Mouse (Mus musculus) forebrain, postnatal 0 days (tissue): ENCODE results near the gene Kif21a. TPM values are rescaled to one million over a fixed set of nuclear protein-coding genes. Genes with fewer than 3 reads are reported as not detected.

Experiments used
- ATAC-seq: fragments of 200-750 bp; cut with Nextera tagmentation; 2 replicates; pipeline ENCODE4 v1.8.0; 2017; ENCODE audit warnings: mild to moderate bottlenecking, moderate library complexity
- DNase-seq: peaks from one replicate; pipeline ENCODE4 v3.0.0-alpha.2; 2015
- H3K27ac ChIP-seq: fragments of 300-500 bp; sonication (generic); 2 replicates; pipeline ENCODE4 v1.5.1; 2014; ENCODE audit warnings: low read depth, mild to moderate bottlenecking, antibody characterized with exemption, low read length, moderate library complexity, mixed read lengths
- H3K27me3 ChIP-seq: fragments of 300-500 bp; sonication (generic); 2 replicates; pipeline ENCODE4 v1.6.1; 2014; ENCODE audit warnings: mild to moderate bottlenecking, low read length, mixed read lengths; ENCODE audit not compliant: insufficient read depth
- H3K36me3 ChIP-seq: fragments of 300-500 bp; sonication (generic); 2 replicates; pipeline ENCODE4 v1.6.1; 2014; ENCODE audit warnings: mild to moderate bottlenecking, moderate library complexity; ENCODE audit not compliant: insufficient read depth
- H3K4me1 ChIP-seq: fragments of 300-500 bp; sonication (generic); 2 replicates; pipeline ENCODE4 v1.6.1; 2014; ENCODE audit warnings: antibody characterized with exemption; ENCODE audit not compliant: insufficient read depth
- H3K4me2 ChIP-seq: fragments of 300-500 bp; sonication (generic); 2 replicates; pipeline ENCODE4 v1.6.1; 2014; ENCODE audit warnings: low read depth, mild to moderate bottlenecking, moderate library complexity
- H3K4me3 ChIP-seq: fragments of 300-500 bp; sonication (generic); 2 replicates; pipeline ENCODE4 v1.5.1; 2014; ENCODE audit warnings: low read depth, low read length, mixed read lengths
- H3K9ac ChIP-seq: fragments of 300-500 bp; sonication (generic); 2 replicates; pipeline ENCODE4 v1.6.1; 2014; ENCODE audit warnings: mild to moderate bottlenecking
- H3K9me3 ChIP-seq: fragments of 300-500 bp; sonication (generic); 2 replicates; pipeline ENCODE4 v1.6.1; 2016; ENCODE audit warnings: low read length
- CTCF ChIP-seq: sonication (generic); IDR thresholded peaks from 2 replicates; pipeline ENCODE4 v1.5.1; 2016; ENCODE audit warnings: antibody characterized with exemption, control low read depth, low read depth
- WGBS: fragments of 180-500 bp; shearing (Covaris S2); extraction: QIAGEN DNeasy Blood & Tissue Kit; methylation state at CpG from one replicate; pipeline ENCODE4 v1.1.7; 2014; 5-methylcytosine and 5-hydroxymethylcytosine counted together
- polyA plus RNA-seq: library from polyadenylated mRNA; unstranded; fragments of >200 nt; fragmentation: Nextera tagmentation; extraction: Ambion mirVana; gene quantifications from 2 replicates; pipeline ENCODE4 v1.2.1, GENCODE M21; 2015
- total RNA-seq: library from RNA; depleted of rRNA; stranded (reverse); fragments of >200 nt; gene quantifications from 2 replicates; pipeline ENCODE4 v1.2.3, GENCODE M21; 2014; rRNA removed

The Kif21a gene
- total RNA-seq (44.8 and 56.8 TPM in 2 replicates), polyA plus RNA-seq (15.8 and 24.5 TPM in 2 replicates)

- peak within 1 kb of the TSS; percentile 100 for H3K9ac ChIP-seq
- peaks cover 20% of the 10 kb centered on the region; the same call in 1 of the 2 replicates for H3K4me1 ChIP-seq
- DNase-seq (peak; percentile 83), ATAC-seq (peak; percentile 91)
- no peaks in the 10 kb centered on the region for H3K36me3 ChIP-seq
- H3K27ac ChIP-seq = peak within 1 kb of the TSS; percentile 98
- peak within 1 kb of the TSS; percentile 66 for H3K4me2 ChIP-seq
- WGBS = 3% methylated on average over 86 of the region's 89 CpGs
- peak within 1 kb of the TSS; percentile 95 for H3K4me3 ChIP-seq
- no peaks in the 10 kb centered on the region for H3K27me3 ChIP-seq
- no peaks in the 10 kb centered on the region for H3K9me3 ChIP-seq
- TF ChIP-seq CTCF = no peak
These were observed at the start of gene Kif21a for GRCm38 (mm10) chr15:91049496-91050441. TSS of gene Kif21a (minus strand) at chr15:91049948.

GRCm38 (mm10) chr15:91096606-91097005 lies 46.9 kb upstream of the Kif21a start:
- no peak for TF ChIP-seq CTCF
- no peak overlapping the region for H3K27ac ChIP-seq
- no peak overlapping the region for H3K4me2 ChIP-seq
- no peak overlapping the region for H3K9ac ChIP-seq
- H3K36me3 ChIP-seq = no peaks in the 10 kb centered on the region
- no peaks in the 10 kb centered on the region for H3K4me1 ChIP-seq
- H3K4me3 ChIP-seq = no peak overlapping the region
- 84% methylated on average over 6 of the region's 6 CpGs for WGBS
- DNase-seq = no peak
- no peaks in the 10 kb centered on the region for H3K9me3 ChIP-seq
- no peak for ATAC-seq
- no peaks in the 10 kb centered on the region for H3K27me3 ChIP-seq

GRCm38 (mm10) chr15:91089427-91089826 lies 39.7 kb upstream of the Kif21a start:
- WGBS = 67% methylated on average over 7 of the region's 7 CpGs
- Histone ChIP-seq H3K27ac (no peak overlapping the region), H3K9me3 (no peaks in the 10 kb centered on the region), H3K4me3 (no peak overlapping the region), H3K4me1 (no peaks in the 10 kb centered on the region), H3K9ac (no peak overlapping the region), H3K4me2 (no peak overlapping the region), H3K27me3 (no peaks in the 10 kb centered on the region), H3K36me3 (no peaks in the 10 kb centered on the region)
- DNase-seq (no peak), ATAC-seq (no peak)
- no peak for TF ChIP-seq CTCF

- Histone ChIP-seq H3K27me3 (no peaks in the 10 kb centered on the region), H3K27ac (no peak overlapping the region), H3K36me3 (no peaks in the 10 kb centered on the region), H3K4me2 (no peak overlapping the region), H3K9me3 (no peaks in the 10 kb centered on the region), H3K4me1 (no peaks in the 10 kb centered on the region), H3K9ac (no peak overlapping the region), H3K4me3 (no peak overlapping the region)
- TF ChIP-seq CTCF = no peak
- DNase-seq (no peak), ATAC-seq (no peak)
- WGBS = 78% methylated on average over 12 of the region's 12 CpGs
These were observed 38.3 kb upstream of the Kif21a start for GRCm38 (mm10) chr15:91088071-91088470.

GRCm38 (mm10) chr15:91077457-91078410 lies 28.0 kb upstream of the Kif21a start:
- H3K27me3 ChIP-seq = no peaks in the 10 kb centered on the region
- H3K9ac ChIP-seq = no peak overlapping the region
- no peak overlapping the region for H3K4me3 ChIP-seq
- no peaks in the 10 kb centered on the region for H3K9me3 ChIP-seq
- H3K36me3 ChIP-seq = no peaks in the 10 kb centered on the region
- H3K4me2 ChIP-seq = no peak overlapping the region
- no peaks in the 10 kb centered on the region for H3K4me1 ChIP-seq
- no peak for TF ChIP-seq CTCF
- DNase-seq (no peak), ATAC-seq (no peak; the same call in 1 of the 2 replicates)
- WGBS = 18% methylated on average over 15 of the region's 15 CpGs
- H3K27ac ChIP-seq = no peak overlapping the region

- Histone ChIP-seq H3K9me3 (no peaks in the 10 kb centered on the region), H3K27ac (no peak overlapping the region), H3K4me1 (no peaks in the 10 kb centered on the region), H3K9ac (no peak overlapping the region), H3K4me2 (no peak overlapping the region), H3K36me3 (no peaks in the 10 kb centered on the region), H3K27me3 (no peaks in the 10 kb centered on the region), H3K4me3 (no peak overlapping the region)
- WGBS = 98% methylated on average over 1 of the region's 1 CpGs
- no peak for DNase-seq
- no peak for ATAC-seq
- TF ChIP-seq CTCF = no peak
These were observed 22.7 kb upstream of the Kif21a start for GRCm38 (mm10) chr15:91072440-91072839.
